Mouse (Mus musculus) lung, embryonic 14.5 days (tissue): Measurements from ENCODE around the gene Bmp2k. TPM values are rescaled to one million over a fixed set of nuclear protein-coding genes. Genes with fewer than 3 reads are reported as not detected.
A peak's percentile ranks its signal among the peaks of the same experiment; 100 is the strongest.

ENCODE experiments used
- ATAC-seq: fragments of 200-750 bp; cut with Nextera tagmentation; 2 replicates; pipeline ENCODE4 v1.8.0; 2017; ENCODE audit warnings: mild to moderate bottlenecking, moderate TSS enrichment, moderate library complexity; ENCODE audit not compliant: insufficient read depth
- DNase-seq: peaks from one replicate; pipeline ENCODE4 v3.0.0-alpha.2; 2015
- H3K27ac ChIP-seq: fragments of 300-500 bp; sonication (generic); 2 replicates; pipeline ENCODE4 v1.5.1; 2014; ENCODE audit warnings: low read depth, mild to moderate bottlenecking, moderate library complexity
- H3K27me3 ChIP-seq: fragments of 300-500 bp; sonication (generic); 2 replicates; pipeline ENCODE4 v1.6.1; 2014; ENCODE audit warnings: low read length, control low read depth; ENCODE audit not compliant: insufficient read depth
- H3K36me3 ChIP-seq: fragments of 300-500 bp; sonication (generic); 2 replicates; pipeline ENCODE4 v1.6.1; 2014; ENCODE audit warnings: control low read depth; ENCODE audit not compliant: insufficient read depth
- H3K4me1 ChIP-seq: fragments of 300-500 bp; sonication (generic); 2 replicates; pipeline ENCODE4 v1.6.1; 2014; ENCODE audit warnings: antibody characterized with exemption, control low read depth; ENCODE audit not compliant: insufficient read depth
- H3K4me2 ChIP-seq: fragments of 300-500 bp; sonication (generic); 2 replicates; pipeline ENCODE4 v1.6.1; 2014; ENCODE audit warnings: mild to moderate bottlenecking
- H3K4me3 ChIP-seq: fragments of 300-500 bp; sonication (generic); 2 replicates; pipeline ENCODE4 v1.5.1; 2014; ENCODE audit warnings: low read depth, low read length
- H3K9ac ChIP-seq: fragments of 300-500 bp; sonication (generic); 2 replicates; pipeline ENCODE4 v1.6.1; 2014
- H3K9me3 ChIP-seq: fragments of 300-500 bp; sonication (generic); 2 replicates; pipeline ENCODE4 v1.6.1; 2016; ENCODE audit warnings: low read depth, low read length, control low read depth
- CTCF ChIP-seq: IDR thresholded peaks from 2 replicates; pipeline ENCODE4 v1.5.1; 2016; ENCODE audit warnings: antibody characterized with exemption, low read depth
- WGBS: fragments of 180-500 bp; shearing (Covaris S2); extraction: QIAGEN DNeasy Blood & Tissue Kit; methylation state at CpG from one replicate; pipeline ENCODE4 v1.1.7; 2014; 5-methylcytosine and 5-hydroxymethylcytosine counted together
- polyA plus RNA-seq: library from polyadenylated mRNA; unstranded; fragments of >200 nt; fragmentation: Nextera tagmentation; extraction: Ambion mirVana; gene quantifications from 2 replicates; pipeline ENCODE4 v1.2.1, GENCODE M21; 2014

Bmp2k gene
- polyA plus RNA-seq, 1 experiment from 2014 or later, result 11.0 TPM

DNA sequence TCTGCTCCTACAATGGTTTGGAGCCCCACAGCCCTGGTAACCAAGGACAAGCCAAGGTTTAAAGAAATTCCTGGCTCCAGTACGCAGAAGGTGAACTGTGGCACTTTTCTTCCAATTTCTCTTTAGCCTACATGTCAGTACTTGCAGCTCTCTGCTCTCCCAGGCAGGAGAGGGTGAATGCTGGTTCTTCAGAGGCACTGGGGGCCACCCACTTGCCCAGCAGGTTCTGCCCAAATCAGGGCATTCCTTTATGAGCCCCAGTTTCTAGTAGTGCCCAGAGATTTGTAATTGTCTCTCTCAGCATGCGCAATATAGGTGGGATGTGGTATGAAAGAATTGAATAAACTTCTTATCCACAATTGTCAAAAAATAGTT, 32.5 kb upstream of the Bmp2k start:
- WGBS, result 47% methylated on average over 2 of the region's 2 CpGs

GRCm38 (mm10) chr5:96965503-96965902, 32.0 kb upstream of the Bmp2k start:
- Histone ChIP-seq H3K36me3 (no peaks in the 10 kb centered on the region), H3K4me3 (no peak overlapping the region), H3K9ac (no peak overlapping the region), H3K27ac (no peak overlapping the region), H3K4me1 (no peaks in the 10 kb centered on the region), H3K9me3 (no peaks in the 10 kb centered on the region), H3K27me3 (no peaks in the 10 kb centered on the region), H3K4me2 (no peak overlapping the region)
- no peak for TF ChIP-seq CTCF
- no peak for DNase-seq
- 82% methylated on average over 2 of the region's 2 CpGs for WGBS
- ATAC-seq, result no peak

More for the DNA sequence above, 32.5 kb upstream of the Bmp2k start:
- Histone ChIP-seq H3K9me3 (no peaks in the 10 kb centered on the region), H3K36me3 (no peaks in the 10 kb centered on the region), H3K9ac (no peak overlapping the region), H3K27ac (no peak overlapping the region), H3K4me3 (no peak overlapping the region), H3K4me1 (no peaks in the 10 kb centered on the region), H3K27me3 (no peaks in the 10 kb centered on the region), H3K4me2 (peak overlapping the region; percentile 46)
- TF ChIP-seq CTCF, result no peak
- DNase-seq (peak; percentile 9), ATAC-seq (no peak)

- TF ChIP-seq CTCF, result no peak
- H3K27ac ChIP-seq, result no peak overlapping the region
Measured at GRCm38 (mm10) chr5:96968628-96969027, 28.9 kb upstream of the Bmp2k start.

GRCm38 (mm10) chr5:96969032-96969431, 28.5 kb upstream of the Bmp2k start:
- DNase-seq, result no peak
- no peak for TF ChIP-seq CTCF
- H3K27ac ChIP-seq, result no peak overlapping the region
- no peak overlapping the region for H3K4me2 ChIP-seq
- H3K36me3 ChIP-seq, result no peaks in the 10 kb centered on the region
- no peak overlapping the region for H3K9ac ChIP-seq
- ATAC-seq, result no peak
- no peak overlapping the region for H3K4me3 ChIP-seq
- no peaks in the 10 kb centered on the region for H3K27me3 ChIP-seq
- WGBS, result 69% methylated on average over 3 of the region's 3 CpGs
- no peaks in the 10 kb centered on the region for H3K9me3 ChIP-seq
- no peaks in the 10 kb centered on the region for H3K4me1 ChIP-seq

More at GRCm38 (mm10) chr5:96968628-96969027, 28.9 kb upstream of the Bmp2k start:
- DNase-seq (no peak), ATAC-seq (no peak)
- H3K4me1 ChIP-seq, result no peaks in the 10 kb centered on the region
- 17% methylated on average over 6 of the region's 6 CpGs for WGBS
- H3K27me3 ChIP-seq, result no peaks in the 10 kb centered on the region
- H3K4me3 ChIP-seq, result no peak overlapping the region
- H3K9ac ChIP-seq, result no peak overlapping the region
- H3K4me2 ChIP-seq, result no peak overlapping the region
- no peaks in the 10 kb centered on the region for H3K36me3 ChIP-seq
- H3K9me3 ChIP-seq, result no peaks in the 10 kb centered on the region

- H3K9ac ChIP-seq, result no peak overlapping the region
- no peaks in the 10 kb centered on the region for H3K9me3 ChIP-seq
- no peaks in the 10 kb centered on the region for H3K36me3 ChIP-seq
- H3K4me1 ChIP-seq, result no peaks in the 10 kb centered on the region
- DNase-seq (no peak), ATAC-seq (no peak)
- no peak overlapping the region for H3K4me3 ChIP-seq
- TF ChIP-seq CTCF, result no peak
- H3K27me3 ChIP-seq, result no peaks in the 10 kb centered on the region
- H3K4me2 ChIP-seq, result no peak overlapping the region
- no peak overlapping the region for H3K27ac ChIP-seq
- WGBS, result 57% methylated on average over 7 of the region's 7 CpGs
Measured at GRCm38 (mm10) chr5:96969705-96970471, 27.6 kb upstream of the Bmp2k start.

DNA sequence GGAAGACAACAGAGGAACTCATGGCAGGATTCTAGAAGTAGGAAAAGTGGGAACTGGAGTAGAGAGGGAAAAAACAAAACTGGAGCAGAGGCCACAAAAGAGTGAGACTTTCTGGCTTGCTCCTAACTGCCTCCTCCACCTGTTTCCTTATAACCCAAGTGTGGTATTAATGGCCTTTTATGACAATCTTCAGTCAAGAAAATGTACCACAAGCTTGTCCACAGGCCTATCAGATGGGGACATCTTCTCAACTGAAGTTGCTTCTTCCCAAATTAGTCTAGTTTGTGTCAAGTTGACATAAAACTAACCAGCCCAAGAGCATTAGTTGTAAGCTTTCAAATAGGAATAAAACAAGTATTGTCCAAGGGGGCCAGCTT, 27.0 kb upstream of the Bmp2k start:
- ATAC-seq (no peak), DNase-seq (no peak)
- Histone ChIP-seq H3K4me2 (no peak overlapping the region), H3K27ac (no peak overlapping the region), H3K27me3 (no peaks in the 10 kb centered on the region), H3K9me3 (no peaks in the 10 kb centered on the region), H3K9ac (no peak overlapping the region), H3K36me3 (no peaks in the 10 kb centered on the region), H3K4me1 (no peaks in the 10 kb centered on the region), H3K4me3 (no peak overlapping the region)
- no peak for TF ChIP-seq CTCF

DNA sequence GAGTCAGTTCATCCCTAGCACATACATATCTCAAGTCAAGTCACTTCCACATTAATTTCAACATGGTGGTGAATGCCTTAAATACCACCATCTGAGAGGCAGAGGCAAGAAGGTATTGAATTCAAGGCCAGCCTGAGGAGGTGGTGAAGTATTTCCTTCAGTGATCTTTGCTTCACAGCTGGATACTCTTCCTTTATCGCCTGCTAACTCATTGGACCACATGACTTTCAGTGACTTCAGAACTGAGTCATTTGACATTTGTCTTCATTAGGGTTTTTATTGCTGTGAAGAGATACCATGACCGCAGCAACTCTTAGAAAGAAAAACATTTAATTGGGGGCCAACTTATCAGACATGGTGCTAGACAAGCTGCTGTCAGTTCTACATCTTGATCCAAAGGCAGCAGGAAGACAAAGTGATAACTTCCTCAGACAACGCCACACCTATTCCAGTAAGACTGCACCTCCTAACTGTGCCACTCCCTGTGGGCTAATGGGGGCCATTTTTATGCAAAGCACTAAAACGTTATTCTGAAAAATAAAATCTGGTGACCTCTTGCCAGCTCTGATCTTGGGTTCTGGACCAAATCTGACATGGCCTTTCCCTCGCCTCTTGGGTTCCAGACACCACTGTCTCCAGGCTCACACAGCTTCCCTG, 24.9 kb upstream of the Bmp2k start:
- DNase-seq, result no peak
- Histone ChIP-seq H3K4me3 (no peak overlapping the region), H3K4me1 (no peaks in the 10 kb centered on the region), H3K4me2 (no peak overlapping the region), H3K9ac (no peak overlapping the region), H3K9me3 (no peaks in the 10 kb centered on the region), H3K27ac (no peak overlapping the region), H3K27me3 (no peaks in the 10 kb centered on the region), H3K36me3 (no peaks in the 10 kb centered on the region)
- no peak for TF ChIP-seq CTCF
- no peak for ATAC-seq
- WGBS, result 79% methylated on average over 5 of the region's 5 CpGs
